Mouse (Mus musculus) heart, embryonic 10.5 days (tissue): Measurements from ENCODE around the gene Wdr20. TPM values are rescaled to one million over a fixed set of nuclear protein-coding genes. Genes with fewer than 3 reads are reported as not detected.
"Not testable (repeated sequence)": the region's sequence is repeated elsewhere in the genome, so short reads cannot be mapped to it uniquely, and the experiment has no call there.

Source experiments
- DNase-seq: peaks from one replicate; pipeline ENCODE4 v3.0.0-alpha.2; 2017; ENCODE audit warnings: low spot score
- H3K27ac ChIP-seq: fragments of 300-500 bp; sonication (generic); 2 replicates; pipeline ENCODE4 v1.5.1; 2016; ENCODE audit warnings: mild to moderate bottlenecking
- H3K27me3 ChIP-seq: fragments of 300-500 bp; sonication (generic); 2 replicates; pipeline ENCODE4 v1.6.1; 2016; ENCODE audit warnings: mild to moderate bottlenecking; ENCODE audit not compliant: poor library complexity, insufficient read depth, severe bottlenecking
- H3K36me3 ChIP-seq: fragments of 300-500 bp; sonication (generic); 2 replicates; pipeline ENCODE4 v1.6.1; 2016; ENCODE audit warnings: mild to moderate bottlenecking, moderate library complexity
- H3K4me1 ChIP-seq: fragments of 300-500 bp; sonication (generic); 2 replicates; pipeline ENCODE4 v1.6.1; 2016; ENCODE audit warnings: mild to moderate bottlenecking
- H3K4me3 ChIP-seq: fragments of 300-500 bp; sonication (generic); 2 replicates; pipeline ENCODE4 v1.5.1; 2016; ENCODE audit warnings: mild to moderate bottlenecking, moderate library complexity
- H3K9me3 ChIP-seq: fragments of 300-500 bp; sonication (generic); 2 replicates; pipeline ENCODE4 v1.6.1; 2016; ENCODE audit warnings: mild to moderate bottlenecking, moderate library complexity
- whole genome bisulfite sequencing: fragments of 180-500 bp; shearing (Covaris S2); methylation state at CpG from one replicate; pipeline ENCODE4 v1.1.7; 2016; 5-methylcytosine and 5-hydroxymethylcytosine counted together
- polyA plus RNA-seq: library from polyadenylated mRNA; unstranded; fragments of >200 nt; fragmentation: Nextera tagmentation; extraction: Ambion mirVana; gene quantifications from 2 replicates; pipeline ENCODE4 v1.2.1, GENCODE M21; 2016

Gene Wdr20
- polyA plus RNA-seq, 1 experiment from 2014 or later: 21.6 TPM

DNA sequence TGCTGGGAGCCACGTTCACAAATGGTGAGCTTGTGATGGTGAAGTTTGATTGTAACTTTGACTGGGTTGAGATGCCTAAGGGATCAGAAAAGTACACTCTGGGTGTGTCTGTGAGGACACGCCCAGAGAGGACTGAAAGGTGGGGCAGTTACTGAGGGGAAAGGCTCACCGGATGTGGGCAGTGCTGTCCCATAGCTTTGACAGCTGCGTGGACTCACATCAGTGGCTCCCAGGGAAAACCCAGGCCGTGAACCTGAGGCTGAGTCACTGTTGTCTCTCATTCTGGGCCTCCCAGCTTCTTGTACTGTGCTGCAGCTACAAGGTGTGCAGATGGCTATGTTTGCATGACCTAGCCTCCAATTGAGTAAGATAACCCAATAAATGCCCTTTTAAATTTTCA lies 12.3 kb upstream of the Wdr20 start:
- Histone ChIP-seq H3K36me3 (no peaks in the 10 kb centered on the region), H3K4me3 (no peak overlapping the region), H3K4me1 (no peaks in the 10 kb centered on the region), H3K9me3 (no peaks in the 10 kb centered on the region), H3K27me3 (peaks cover 5% of the 10 kb centered on the region), H3K27ac (no peak overlapping the region)
- no peak for DNase-seq
- 75% methylated on average over 5 of the region's 5 CpGs for WGBS

DNA sequence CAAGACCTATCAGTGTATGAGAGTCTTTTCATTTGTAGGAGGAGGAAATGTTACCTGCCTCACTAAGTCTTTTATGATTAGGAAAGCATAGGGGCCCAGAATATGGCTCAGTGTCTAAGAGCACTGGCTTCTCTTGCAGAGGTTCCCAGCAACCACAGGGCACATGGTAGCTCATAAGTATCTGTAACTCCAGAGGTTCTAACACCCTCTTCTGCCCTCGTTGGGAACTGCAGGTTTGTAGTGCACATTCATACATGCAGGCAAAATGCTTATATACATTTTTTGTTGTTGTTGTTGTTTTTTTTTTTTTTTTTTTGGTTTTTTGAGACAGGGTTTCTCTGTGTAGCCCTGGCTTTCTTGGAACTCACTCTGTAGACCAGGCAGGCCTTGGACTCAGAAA lies 11.3 kb upstream of the Wdr20 start:
- Histone ChIP-seq H3K9me3 (no peaks in the 10 kb centered on the region), H3K27ac (no peak overlapping the region), H3K4me3 (no peak overlapping the region), H3K27me3 (peaks cover 4% of the 10 kb centered on the region), H3K4me1 (no peaks in the 10 kb centered on the region), H3K36me3 (no peaks in the 10 kb centered on the region)
- 57% methylated on average over 1 of the region's 1 CpGs for WGBS
- DNase-seq: no peak

DNA sequence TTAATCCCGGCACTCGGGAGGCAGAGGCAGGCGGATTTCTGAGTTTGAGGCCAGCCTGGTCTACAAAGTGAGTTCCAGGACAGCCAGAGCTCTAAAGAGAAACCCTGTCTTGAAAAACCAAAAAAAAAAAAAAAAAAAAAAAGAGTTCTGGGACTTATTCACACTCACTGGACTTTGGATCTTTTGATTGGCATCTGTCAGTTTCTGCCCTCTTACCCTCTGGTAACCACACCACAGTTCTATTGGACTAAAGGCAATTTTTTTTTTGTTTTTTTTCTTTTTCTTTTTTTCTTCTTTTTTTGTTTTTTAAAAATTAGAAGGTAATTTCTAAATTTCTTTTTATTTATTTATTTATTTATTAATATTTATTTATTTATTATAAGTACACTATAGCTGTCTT lies 4.5 kb upstream of the Wdr20 start:
- not testable (repeated sequence) for H3K4me3 ChIP-seq, H3K4me1 ChIP-seq, DNase-seq, H3K27ac ChIP-seq, H3K9me3 ChIP-seq, H3K36me3 ChIP-seq
- whole genome bisulfite sequencing: 97% methylated on average over 3 of the region's 3 CpGs
- H3K27me3 ChIP-seq: peaks cover 14% of the 10 kb centered on the region

DNA sequence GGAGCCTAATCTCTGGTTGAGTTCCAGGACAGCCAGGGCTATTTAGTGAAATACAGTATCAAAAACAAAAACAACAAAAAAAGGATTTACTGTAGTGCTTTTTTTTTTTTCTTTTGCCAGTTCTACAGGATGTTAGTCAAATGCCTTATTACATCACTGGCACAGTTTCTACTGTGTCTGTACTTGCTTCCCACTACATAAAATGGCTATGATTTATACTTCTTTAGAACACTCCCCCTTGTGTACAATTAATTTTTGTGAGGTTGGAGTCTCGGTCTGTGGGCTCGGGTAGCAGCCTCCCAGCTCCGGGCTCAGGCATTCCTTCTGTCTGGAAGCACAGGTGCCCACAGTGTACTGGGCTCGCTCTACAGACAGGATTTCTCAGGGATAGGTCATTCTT lies 1.1 kb upstream of the Wdr20 start:
- WGBS: 25% methylated on average over 4 of the region's 4 CpGs
- 0 out of 2 replicates have a peak, but pooled peaks cover 4% of the 10 kb centered on the region for H3K36me3 ChIP-seq
- H3K4me1 ChIP-seq: peaks cover 18% of the 10 kb centered on the region
- H3K4me3 ChIP-seq: peak overlapping the region; percentile 88
- H3K27ac ChIP-seq: no peak overlapping the region
- no peaks in the 10 kb centered on the region for H3K9me3 ChIP-seq
- no peak for DNase-seq
- peaks cover 10% of the 10 kb centered on the region; the same call in 1 of the 2 replicates for H3K27me3 ChIP-seq

DNA sequence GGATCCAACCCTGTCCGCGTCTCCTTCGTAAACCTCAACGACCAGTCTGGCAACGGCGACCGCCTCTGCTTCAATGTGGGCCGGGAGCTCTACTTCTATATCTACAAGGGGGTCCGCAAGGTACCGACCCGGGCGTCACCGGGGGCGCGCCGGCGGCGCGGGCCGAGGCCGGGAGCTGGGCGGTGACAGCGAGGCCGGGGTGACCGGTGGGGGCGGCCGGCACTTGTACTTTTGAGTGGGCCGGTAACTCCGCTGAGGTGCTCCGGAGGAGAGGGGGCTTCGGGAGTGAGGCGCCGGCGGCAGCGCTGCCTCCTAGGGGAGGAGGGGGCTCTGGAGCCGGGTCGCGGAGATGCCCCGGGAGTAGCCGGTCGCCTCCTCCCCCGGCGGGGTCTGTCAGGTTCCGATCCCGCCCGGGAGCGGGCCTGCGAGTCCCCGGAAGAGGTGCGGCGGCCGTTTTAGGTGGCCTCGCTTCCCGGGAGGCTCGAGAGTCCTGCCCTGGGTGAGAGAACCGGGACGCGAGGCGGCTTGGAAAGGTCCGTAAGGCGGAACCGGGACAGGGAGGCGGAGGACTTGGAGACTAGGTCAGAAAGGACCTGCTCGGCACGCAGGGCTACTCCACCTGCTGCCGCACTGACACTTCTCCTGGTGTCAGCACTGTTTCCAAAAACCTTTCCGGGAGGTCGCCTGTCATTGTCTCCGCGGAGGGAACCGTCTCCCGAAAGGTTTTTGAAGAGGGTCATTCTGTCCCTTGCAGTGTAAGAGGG lies 596 bp downstream of the Wdr20 start:
- peak; percentile 82 for DNase-seq
- Histone ChIP-seq H3K27ac (peak overlapping the region; percentile 94), H3K4me3 (peak overlapping the region; percentile 88), H3K4me1 (peaks cover 18% of the 10 kb centered on the region), H3K27me3 (peaks cover 10% of the 10 kb centered on the region; the same call in 1 of the 2 replicates), H3K36me3 (0 out of 2 replicates have a peak, but pooled peaks cover 4% of the 10 kb centered on the region), H3K9me3 (no peaks in the 10 kb centered on the region)
- WGBS: under 1% methylated on average over 71 of the region's 72 CpGs

DNA sequence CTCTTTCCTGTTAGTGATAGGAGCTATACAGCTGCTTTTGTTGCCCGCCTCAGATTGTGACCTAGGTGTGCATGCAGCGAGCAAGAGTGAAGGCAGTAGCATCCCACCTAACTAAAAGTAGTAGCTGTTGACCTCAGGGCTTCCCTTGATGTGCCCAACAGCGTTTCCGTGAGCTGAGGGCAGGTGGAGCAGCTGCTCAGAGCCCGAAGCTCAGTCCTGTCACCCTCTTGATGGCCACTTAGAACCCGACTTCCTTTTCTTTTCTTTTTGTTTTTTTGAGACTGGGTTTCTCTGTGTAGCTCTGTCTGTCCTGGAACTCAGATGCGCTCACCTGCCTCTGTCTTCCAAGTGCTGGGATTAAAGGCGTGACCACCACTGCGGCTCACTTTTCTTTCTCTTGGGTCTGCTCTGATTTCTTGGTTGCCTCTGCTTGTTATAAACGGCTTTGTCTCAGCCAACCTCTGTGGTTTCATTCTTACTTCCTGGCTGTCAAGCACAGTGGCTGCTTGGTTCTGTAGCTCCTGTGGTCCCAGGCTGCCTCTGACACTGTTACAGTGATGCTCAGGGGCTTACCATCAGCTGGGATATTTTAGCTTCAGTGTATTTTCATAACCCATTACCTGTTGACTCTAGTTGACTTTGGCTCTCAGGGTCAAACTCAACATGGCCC lies 13.2 kb downstream of the Wdr20 start:
- Histone ChIP-seq H3K36me3 (peaks cover 20% of the 10 kb centered on the region), H3K9me3 (no peaks in the 10 kb centered on the region), H3K27ac (no peak overlapping the region), H3K4me3 (no peak overlapping the region), H3K27me3 (no peaks in the 10 kb centered on the region), H3K4me1 (0 out of 2 replicates have a peak, but pooled peaks cover 4% of the 10 kb centered on the region)
- WGBS: 83% methylated on average over 10 of the region's 10 CpGs
- no peak for DNase-seq

DNA sequence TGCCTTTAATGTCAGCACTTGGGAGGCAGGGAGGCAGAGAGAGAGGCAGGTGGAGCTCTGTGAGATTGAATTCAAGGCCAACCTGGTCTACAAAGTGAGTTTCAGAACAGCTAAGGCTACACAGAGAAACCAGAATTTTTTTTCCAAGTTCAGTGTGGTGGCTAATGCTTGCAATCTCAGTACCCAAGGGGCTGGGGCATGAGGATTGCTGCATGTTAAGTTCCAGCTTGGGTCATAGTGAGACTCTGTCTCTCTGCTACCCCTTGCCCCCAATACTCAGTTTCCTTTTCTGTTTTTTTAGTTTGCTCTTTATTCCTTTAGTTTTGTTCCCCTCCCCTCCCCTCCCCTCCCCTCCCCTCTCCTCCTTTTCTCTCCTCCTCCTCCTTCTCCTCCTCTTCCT lies 15.0 kb downstream of the Wdr20 start:
- Histone ChIP-seq H3K36me3 (peaks cover 22% of the 10 kb centered on the region), H3K9me3 (no peaks in the 10 kb centered on the region), H3K27ac (no peak overlapping the region), H3K4me1 (peaks cover 11% of the 10 kb centered on the region), H3K4me3 (no peak overlapping the region), H3K27me3 (no peaks in the 10 kb centered on the region)
- DNase-seq: no peak

DNA sequence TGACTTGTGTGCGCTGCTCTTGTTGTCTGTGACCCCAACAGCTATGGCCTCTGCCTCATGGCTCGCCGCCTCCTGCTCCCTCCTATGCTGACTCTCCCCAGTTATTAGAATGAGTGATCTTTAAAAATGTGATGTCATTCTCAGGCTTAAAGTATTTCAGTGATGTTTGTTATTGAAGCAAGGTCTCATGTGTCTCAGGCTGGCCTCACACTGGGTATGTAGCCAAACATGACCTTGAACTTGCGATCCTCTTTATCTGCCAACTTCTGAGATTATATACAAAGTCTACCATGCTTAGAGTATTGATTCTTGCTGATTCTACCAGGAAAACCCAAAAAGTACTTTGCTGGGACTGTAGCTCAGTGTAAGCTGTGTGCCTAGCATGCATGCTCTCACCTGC lies 16.2 kb downstream of the Wdr20 start:
- Histone ChIP-seq H3K36me3 (peaks cover 22% of the 10 kb centered on the region), H3K4me3 (no peak overlapping the region), H3K4me1 (peaks cover 11% of the 10 kb centered on the region), H3K27ac (no peak overlapping the region), H3K27me3 (no peaks in the 10 kb centered on the region), H3K9me3 (no peaks in the 10 kb centered on the region)
- no peak for DNase-seq
- 96% methylated on average over 4 of the region's 4 CpGs for WGBS

DNA sequence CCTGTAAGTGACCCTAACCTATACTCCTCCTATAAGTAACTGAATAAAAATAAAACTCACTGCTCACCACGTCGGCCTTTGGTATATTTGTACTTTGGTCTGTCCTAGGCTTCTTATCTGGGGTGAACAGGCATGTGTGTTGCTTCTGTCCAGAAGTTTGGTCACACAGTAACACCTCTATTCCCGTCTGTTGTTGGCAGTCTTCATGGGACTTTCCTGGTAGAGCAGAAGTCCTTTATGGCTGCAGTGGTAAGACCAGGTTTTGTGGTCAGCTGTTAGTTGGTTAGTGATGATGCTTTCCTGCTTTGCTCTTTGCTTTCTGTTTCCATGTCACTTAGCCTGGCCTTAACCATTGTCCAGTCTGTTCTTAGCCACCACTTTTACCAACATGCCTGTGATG lies 19.4 kb downstream of the Wdr20 start:
- DNase-seq: no peak
- H3K36me3 ChIP-seq: peaks cover 22% of the 10 kb centered on the region
- no peak overlapping the region for H3K27ac ChIP-seq
- 62% methylated on average over 3 of the region's 3 CpGs for WGBS
- no peaks in the 10 kb centered on the region for H3K27me3 ChIP-seq
- no peaks in the 10 kb centered on the region for H3K9me3 ChIP-seq
- H3K4me3 ChIP-seq: no peak overlapping the region
- H3K4me1 ChIP-seq: peaks cover 9% of the 10 kb centered on the region

DNA sequence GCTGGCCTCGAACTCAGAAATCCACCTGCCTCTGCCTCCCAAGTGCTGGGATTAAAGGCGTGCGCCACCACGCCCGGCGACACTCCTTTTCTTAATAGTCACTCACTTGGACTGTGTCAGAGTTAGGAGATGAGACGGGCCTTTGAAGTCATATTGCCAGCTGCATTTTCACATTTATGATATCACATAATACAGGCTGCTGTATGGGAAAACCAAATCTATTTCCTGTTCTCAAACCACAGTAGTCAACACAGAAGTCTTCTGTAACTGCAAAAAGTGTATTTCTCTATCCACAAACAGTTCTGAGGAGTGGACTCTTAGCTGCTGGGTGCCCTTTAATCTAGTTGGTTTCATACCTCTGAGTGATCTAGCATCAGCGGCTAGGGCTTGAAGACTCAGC lies 21.2 kb downstream of the Wdr20 start:
- WGBS: 94% methylated on average over 8 of the region's 8 CpGs
- DNase-seq: no peak
- peaks cover 9% of the 10 kb centered on the region for H3K4me1 ChIP-seq
- no peaks in the 10 kb centered on the region for H3K27me3 ChIP-seq
- no peaks in the 10 kb centered on the region for H3K9me3 ChIP-seq
- no peak overlapping the region for H3K27ac ChIP-seq
- peaks cover 20% of the 10 kb centered on the region for H3K36me3 ChIP-seq
- no peak overlapping the region for H3K4me3 ChIP-seq

DNA sequence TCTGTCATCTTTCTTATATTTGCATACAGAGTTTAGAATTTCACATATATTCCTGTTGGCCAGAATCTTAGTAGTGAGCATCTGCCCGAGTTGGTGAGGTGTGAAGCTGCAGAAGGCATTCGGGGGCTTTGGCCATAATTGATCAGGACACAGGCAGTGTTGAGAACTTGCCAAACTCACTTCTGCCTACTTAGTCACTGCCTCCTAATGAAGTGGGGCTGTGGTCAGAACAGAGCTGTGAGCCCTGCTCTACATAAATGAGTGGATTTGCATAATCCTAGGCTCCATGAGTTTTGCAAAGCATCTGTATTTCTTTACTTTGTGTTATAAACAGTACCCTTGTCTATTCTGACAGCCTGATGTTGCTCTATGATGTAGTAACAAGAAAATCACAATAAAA lies 24.6 kb downstream of the Wdr20 start:
- 87% methylated on average over 2 of the region's 2 CpGs for WGBS
- H3K4me3 ChIP-seq: no peak overlapping the region
- no peak for DNase-seq

DNA sequence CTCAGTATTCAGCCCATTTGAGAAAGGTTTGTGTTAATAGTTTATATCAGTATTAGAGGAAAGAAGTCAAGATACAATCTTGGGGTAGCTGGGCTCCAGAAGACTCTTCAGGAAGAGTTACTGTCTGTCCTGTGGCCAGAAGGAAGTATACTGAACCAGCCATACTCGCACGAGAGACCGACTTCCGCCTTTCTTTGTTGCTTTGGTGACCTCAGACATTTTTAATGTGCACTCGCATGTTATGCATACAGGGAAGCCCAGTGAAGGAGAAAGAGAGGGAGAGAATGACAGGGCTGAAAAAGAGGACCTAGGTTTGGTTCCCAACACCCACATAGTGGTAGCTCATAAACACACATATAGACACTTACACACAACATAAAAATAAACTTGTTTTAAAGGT lies 26.8 kb downstream of the Wdr20 start:
- Histone ChIP-seq H3K4me3 (no peak overlapping the region), H3K9me3 (no peaks in the 10 kb centered on the region), H3K36me3 (no peaks in the 10 kb centered on the region), H3K27me3 (no peaks in the 10 kb centered on the region), H3K27ac (no peak overlapping the region), H3K4me1 (peaks cover 10% of the 10 kb centered on the region; the same call in 1 of the 2 replicates)
- no peak for DNase-seq
- WGBS: 92% methylated on average over 5 of the region's 5 CpGs

More for the DNA sequence above, 24.6 kb downstream of the Wdr20 start:
- H3K4me1 ChIP-seq: peaks cover 3% of the 10 kb centered on the region
- no peaks in the 10 kb centered on the region for H3K27me3 ChIP-seq
- no peaks in the 10 kb centered on the region for H3K36me3 ChIP-seq
- no peak overlapping the region for H3K27ac ChIP-seq
- H3K9me3 ChIP-seq: no peaks in the 10 kb centered on the region

DNA sequence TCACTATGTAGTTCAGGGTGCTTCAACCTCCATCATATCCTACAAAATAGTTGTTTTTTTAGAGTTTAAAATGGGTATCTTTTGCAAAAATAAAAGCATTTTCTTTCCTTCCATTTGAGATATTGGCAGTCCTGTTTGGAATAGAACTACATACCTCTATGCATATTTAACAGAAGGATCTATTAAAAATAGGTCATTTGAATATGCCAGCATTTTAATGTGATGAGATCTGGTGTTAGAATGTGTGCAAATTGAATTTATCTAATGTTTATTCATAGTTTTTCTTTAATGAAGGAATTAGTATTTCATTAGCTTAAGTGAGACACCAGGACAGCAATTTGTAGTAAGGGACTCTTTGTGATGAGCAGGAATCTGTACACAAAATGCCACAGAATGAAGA lies 30.8 kb downstream of the Wdr20 start:
- H3K4me3 ChIP-seq: no peak overlapping the region
- peaks cover 19% of the 10 kb centered on the region for H3K4me1 ChIP-seq
- DNase-seq: no peak
- H3K36me3 ChIP-seq: no peaks in the 10 kb centered on the region
- no peak overlapping the region for H3K27ac ChIP-seq
- no peaks in the 10 kb centered on the region for H3K9me3 ChIP-seq
- no peaks in the 10 kb centered on the region for H3K27me3 ChIP-seq
